Mouse (Mus musculus): Measurements from ENCODE around the gene Wfikkn1.

DNA sequence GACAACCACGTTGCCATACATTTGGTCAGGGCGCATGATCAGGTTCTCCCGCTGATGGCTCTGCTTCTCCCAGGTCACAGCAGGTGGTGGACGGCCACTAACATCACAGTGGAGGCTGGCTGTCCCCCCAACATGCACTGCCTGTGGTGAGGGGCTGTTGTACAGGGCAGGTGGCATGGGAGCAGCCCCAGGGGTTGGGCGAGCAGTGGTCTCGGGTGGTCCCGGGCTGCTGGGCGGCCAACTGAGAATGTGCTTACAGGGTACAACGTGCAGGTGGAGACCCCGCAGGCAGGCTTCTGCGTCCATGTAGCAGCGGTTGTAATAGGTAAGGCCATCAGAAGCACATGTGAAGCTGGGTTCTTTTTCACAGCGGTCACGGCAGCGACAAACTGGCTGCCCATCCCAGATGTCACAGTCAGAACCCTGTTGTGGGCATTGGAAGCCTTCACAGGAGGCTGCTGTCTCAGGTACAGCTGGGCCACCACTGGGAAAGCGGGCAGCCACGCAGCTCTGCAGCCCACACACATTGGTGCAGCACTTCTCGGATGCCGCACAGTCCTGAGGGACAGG lies 2.0 kb downstream of the Wfikkn1 start:
- TF ChIP-seq POLR2A (IDR thresholded peaks at IDR 0.05; ENCODE audit: borderline replicate concordance, low read depth, low read length) (no peak), CTCF (IDR thresholded peaks at IDR 0.05; ENCODE audit: low read depth, low read length) (no peak)
